Mouse (Mus musculus): ENCODE measurements around the gene Fam71e1. TPM values are rescaled to one million over a fixed set of nuclear protein-coding genes. Genes with fewer than 3 reads are reported as not detected.
A peak's percentile ranks its signal among the peaks of the same experiment; 100 is the strongest.

The Fam71e1 gene
- polyA plus RNA-seq, 1 experiment from 2014 or later, result 14.3 TPM

- H3K4me2 ChIP-seq, result no peak overlapping the region
- WGBS, result 94% methylated on average over 3 of the region's 3 CpGs
- H3K9ac ChIP-seq, result no peak overlapping the region
- H3K27ac ChIP-seq, result no peak overlapping the region
- H3K9me3 ChIP-seq (replicated peaks), result no peaks in the 10 kb centered on the region
- peaks cover 15% of the 10 kb centered on the region for H3K4me1 ChIP-seq
- no peak overlapping the region for H3K4me3 ChIP-seq (replicated peaks)
- H3K27me3 ChIP-seq, result no peaks in the 10 kb centered on the region
- H3K36me3 ChIP-seq, result peaks cover 38% of the 10 kb centered on the region
- ATAC-seq (replicated peaks; ENCODE audit: low FRiP score), result no peak
These were observed 49.9 kb downstream of the Fam71e1 start for GRCm38 (mm10) chr7:44546274-44546673.

DNA sequence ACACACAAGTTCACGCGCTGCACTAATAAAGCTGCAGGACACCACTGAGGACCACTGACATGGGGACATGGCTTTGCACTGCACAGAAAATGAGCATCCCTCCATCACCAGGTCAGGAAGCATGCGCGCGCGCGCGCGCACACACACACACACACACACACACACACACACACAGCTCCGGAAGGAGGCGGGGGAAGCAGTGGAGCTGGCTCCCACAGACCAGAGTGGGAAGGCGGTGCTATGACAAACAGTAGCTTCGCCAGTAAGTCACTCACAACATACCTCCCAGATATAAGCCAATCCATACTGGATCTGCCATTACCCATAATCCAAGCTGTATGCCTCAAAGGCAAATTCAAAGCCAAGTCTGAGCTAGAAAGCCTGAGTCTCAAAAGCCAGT lies 50.7 kb downstream of the Fam71e1 start:
- H3K27ac ChIP-seq, result no peak overlapping the region
- H3K9me3 ChIP-seq (replicated peaks), result no peaks in the 10 kb centered on the region
- peaks cover 38% of the 10 kb centered on the region for H3K36me3 ChIP-seq
- WGBS, result 92% methylated on average over 13 of the region's 13 CpGs
- no peak for ATAC-seq (replicated peaks; ENCODE audit: low FRiP score)
- H3K4me3 ChIP-seq (replicated peaks), result peak overlapping the region; percentile 65
- no peaks in the 10 kb centered on the region for H3K27me3 ChIP-seq
- peaks cover 15% of the 10 kb centered on the region for H3K4me1 ChIP-seq
- H3K4me2 ChIP-seq, result peak overlapping the region; percentile 85
- H3K9ac ChIP-seq, result 0 out of 2 replicates have a peak overlapping the region, but pooled peaks have one; percentile 57

- H3K27ac ChIP-seq, result no peak overlapping the region
These were observed 51.3 kb downstream of the Fam71e1 start for GRCm38 (mm10) chr7:44547725-44548124.

GRCm38 (mm10) chr7:44548497-44549087 lies 52.2 kb downstream of the Fam71e1 start, which contains the start of gene Pold1:
TSS of gene Pold1 (minus strand) at chr7:44548849.
- Histone ChIP-seq H3K9me3 (replicated peaks) (no peaks in the 10 kb centered on the region), H3K9ac (peak within 1 kb of the TSS; percentile 57), H3K36me3 (peaks cover 31% of the 10 kb centered on the region), H3K4me1 (peaks cover 24% of the 10 kb centered on the region), H3K27ac (peak within 1 kb of the TSS; percentile 85), H3K27me3 (no peaks in the 10 kb centered on the region), H3K4me3 (replicated peaks) (peak within 1 kb of the TSS; percentile 65), H3K4me2 (peak within 1 kb of the TSS; percentile 85)
- 0% methylated on average over 43 of the region's 43 CpGs for WGBS
- ATAC-seq (replicated peaks; ENCODE audit: low FRiP score), result peak; percentile 94

More at GRCm38 (mm10) chr7:44547725-44548124, 51.3 kb downstream of the Fam71e1 start:
- peaks cover 35% of the 10 kb centered on the region for H3K36me3 ChIP-seq
- ATAC-seq (replicated peaks; ENCODE audit: low FRiP score), result no peak
- peak overlapping the region; percentile 57 for H3K9ac ChIP-seq
- peak overlapping the region; percentile 65 for H3K4me3 ChIP-seq (replicated peaks)
- peak overlapping the region; percentile 85 for H3K4me2 ChIP-seq
- no peaks in the 10 kb centered on the region for H3K9me3 ChIP-seq (replicated peaks)
- WGBS, result 14% methylated on average over 5 of the region's 5 CpGs
- H3K27me3 ChIP-seq, result no peaks in the 10 kb centered on the region
- peaks cover 19% of the 10 kb centered on the region for H3K4me1 ChIP-seq

DNA sequence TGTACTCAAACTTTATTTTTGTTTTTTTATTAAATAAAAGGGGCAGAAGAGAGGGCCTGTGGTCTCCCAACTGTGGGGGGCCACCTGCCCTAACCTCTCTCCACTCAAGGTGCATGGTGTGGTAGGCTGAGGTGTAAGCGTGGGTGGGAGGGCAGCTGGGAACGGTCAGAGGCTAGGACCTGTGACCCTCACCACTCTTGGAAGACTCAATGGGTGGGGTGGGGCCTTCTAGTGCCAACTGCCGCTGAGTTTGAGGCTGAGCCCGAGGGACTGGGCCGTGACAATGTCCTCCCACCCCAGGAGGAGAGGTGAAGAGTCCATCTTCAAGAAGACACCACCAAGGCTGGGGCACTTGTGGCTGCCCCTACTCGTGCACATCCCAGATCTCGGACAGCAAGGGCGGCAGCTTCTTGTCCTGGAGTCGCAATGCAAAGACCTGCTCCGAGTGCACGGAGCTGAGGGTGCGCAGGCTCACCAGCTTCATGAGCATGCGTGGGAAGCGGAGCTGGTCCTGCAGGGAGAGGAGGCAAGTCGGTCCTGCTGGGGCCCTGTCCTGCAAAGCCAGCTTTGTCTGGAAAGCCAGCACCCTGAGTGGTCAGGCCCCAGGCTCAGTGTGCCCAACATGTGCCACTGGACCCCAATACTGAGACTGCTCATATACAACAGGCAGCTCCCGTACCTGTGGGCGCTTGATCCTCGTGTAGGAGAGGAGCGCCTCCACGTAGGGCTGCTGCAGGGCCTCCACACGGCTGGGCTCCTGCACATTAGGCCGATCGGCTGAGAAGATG lies 53.4 kb downstream of the Fam71e1 start:
- Histone ChIP-seq H3K9ac (no peak overlapping the region), H3K4me3 (replicated peaks) (no peak overlapping the region), H3K4me1 (peaks cover 24% of the 10 kb centered on the region), H3K4me2 (no peak overlapping the region), H3K27ac (no peak overlapping the region), H3K36me3 (peaks cover 31% of the 10 kb centered on the region), H3K9me3 (replicated peaks) (no peaks in the 10 kb centered on the region), H3K27me3 (no peaks in the 10 kb centered on the region)
- 95% methylated on average over 23 of the region's 23 CpGs for WGBS
- no peak for ATAC-seq (replicated peaks; ENCODE audit: low FRiP score)

- ATAC-seq (replicated peaks; ENCODE audit: low FRiP score), result no peak
- Histone ChIP-seq H3K36me3 (peaks cover 31% of the 10 kb centered on the region), H3K9me3 (replicated peaks) (no peaks in the 10 kb centered on the region), H3K4me1 (peaks cover 24% of the 10 kb centered on the region), H3K4me2 (no peak overlapping the region), H3K27me3 (no peaks in the 10 kb centered on the region), H3K9ac (no peak overlapping the region), H3K4me3 (replicated peaks) (no peak overlapping the region), H3K27ac (no peak overlapping the region)
- 91% methylated on average over 12 of the region's 12 CpGs for WGBS
These were observed 54.0 kb downstream of the Fam71e1 start for GRCm38 (mm10) chr7:44550409-44550678.

Small RNA genes within 50 kb of the gene (microRNA-seq; reads per million reads assigned to microRNA genes)
- gene Mir7052 (0.44 reads per million), gene Mir7053 (0.59 reads per million)

Other genes with a start within 250 kb of the Fam71e1 start
- gene 1700028J19Rik, start 249.9 kb upstream of the Fam71e1 start, polyA plus RNA-seq (2015; fragmentation: Nextera tagmentation; extraction: Ambion mirVana), result 1.1 and 1.7 TPM in 2 replicates
- gene 2410002F23Rik, start 249.9 kb upstream of the Fam71e1 start, polyA plus RNA-seq (2015; fragmentation: Nextera tagmentation; extraction: Ambion mirVana), result 159 and 163 TPM in 2 replicates
- 0.13 and 0.21 TPM in 2 replicates for gene Acp4, start 239.2 kb upstream of the Fam71e1 start, polyA plus RNA-seq (2015; fragmentation: Nextera tagmentation; extraction: Ambion mirVana)
- gene Gm15517, start 235.1 kb upstream of the Fam71e1 start, polyA plus RNA-seq (2015; fragmentation: Nextera tagmentation; extraction: Ambion mirVana), result not detected in 2 replicates
- 6.0 and 7.0 TPM in 2 replicates for gene Clec11a, start 189.7 kb upstream of the Fam71e1 start, polyA plus RNA-seq (2015; fragmentation: Nextera tagmentation; extraction: Ambion mirVana)
- 1.6 and 2.5 TPM in 2 replicates for gene Shank1, start 186.3 kb upstream of the Fam71e1 start, polyA plus RNA-seq (2015; fragmentation: Nextera tagmentation; extraction: Ambion mirVana)
- gene Syt3, start 112.5 kb upstream of the Fam71e1 start, polyA plus RNA-seq (2015; fragmentation: Nextera tagmentation; extraction: Ambion mirVana), result 2.4 and 2.5 TPM in 2 replicates
- gene 1700008O03Rik, start 110.8 kb upstream of the Fam71e1 start, polyA plus RNA-seq (2015; fragmentation: Nextera tagmentation; extraction: Ambion mirVana), result 1.1 TPM in 2 replicates
- gene Lrrc4b, start 67.6 kb upstream of the Fam71e1 start, polyA plus RNA-seq (2015; fragmentation: Nextera tagmentation; extraction: Ambion mirVana), result 0.36 and 0.44 TPM in 2 replicates
- 3.2 and 3.9 TPM in 2 replicates for gene Aspdh, start 31.2 kb upstream of the Fam71e1 start, polyA plus RNA-seq (2015; fragmentation: Nextera tagmentation; extraction: Ambion mirVana)
- 72.5 and 78.9 TPM in 2 replicates for gene Josd2, start 28.6 kb upstream of the Fam71e1 start, polyA plus RNA-seq (2015; fragmentation: Nextera tagmentation; extraction: Ambion mirVana)
- 113 and 120 TPM in 2 replicates for gene Emc10, start 52 bp upstream of the Fam71e1 start, polyA plus RNA-seq (2015; fragmentation: Nextera tagmentation; extraction: Ambion mirVana)
- gene Mybpc2, start 28.1 kb downstream of the Fam71e1 start, polyA plus RNA-seq (2015; fragmentation: Nextera tagmentation; extraction: Ambion mirVana), result 0.16 and 0.27 TPM in 2 replicates
- 0.16 TPM in 1 of 2 replicates, not detected in the other for gene Spib, start 35.5 kb downstream of the Fam71e1 start, polyA plus RNA-seq (2015; fragmentation: Nextera tagmentation; extraction: Ambion mirVana)
- 95.4 and 101 TPM in 2 replicates for gene Pold1, start 52.3 kb downstream of the Fam71e1 start, polyA plus RNA-seq (2015; fragmentation: Nextera tagmentation; extraction: Ambion mirVana)
- 74.6 and 76.8 TPM in 2 replicates for gene Nr1h2, start 57.4 kb downstream of the Fam71e1 start, polyA plus RNA-seq (2015; fragmentation: Nextera tagmentation; extraction: Ambion mirVana)
- gene Napsa, start 75.8 kb downstream of the Fam71e1 start, polyA plus RNA-seq (2015; fragmentation: Nextera tagmentation; extraction: Ambion mirVana), result 30.3 and 33.2 TPM in 2 replicates
- 0.17 and 0.30 TPM in 2 replicates for gene Kcnc3, start 94.1 kb downstream of the Fam71e1 start, polyA plus RNA-seq (2015; fragmentation: Nextera tagmentation; extraction: Ambion mirVana)
- 1.6 and 2.7 TPM in 2 replicates for gene Myh14, start 174.3 kb downstream of the Fam71e1 start, polyA plus RNA-seq (2015; fragmentation: Nextera tagmentation; extraction: Ambion mirVana)
- not detected in 2 replicates for gene Izumo2, start 212.2 kb downstream of the Fam71e1 start, polyA plus RNA-seq (2015; fragmentation: Nextera tagmentation; extraction: Ambion mirVana)